Mouse (Mus musculus) adrenal gland, postnatal 4 days (tissue): ENCODE results near the gene Apoa4. TPM values are rescaled to one million over a fixed set of nuclear protein-coding genes. Genes with fewer than 3 reads are reported as not detected.

Experiments used
- DNase-seq, 2 experiments: peaks; one replicate each; pipeline ENCODE4 v3.0.0; 2021 to 2022; ENCODE audit warnings: low spot score in 2 of 2, mixed read lengths in 2 of 2
- total RNA-seq, 2 experiments: library from RNA; stranded (reverse); gene quantifications; 2 replicates each; pipeline ENCODE4 v1.2.3; 2021

Apoa4 gene
- total RNA-seq, 2 experiments from 2014 or later: 0.48 to 3.8 TPM

DNA sequence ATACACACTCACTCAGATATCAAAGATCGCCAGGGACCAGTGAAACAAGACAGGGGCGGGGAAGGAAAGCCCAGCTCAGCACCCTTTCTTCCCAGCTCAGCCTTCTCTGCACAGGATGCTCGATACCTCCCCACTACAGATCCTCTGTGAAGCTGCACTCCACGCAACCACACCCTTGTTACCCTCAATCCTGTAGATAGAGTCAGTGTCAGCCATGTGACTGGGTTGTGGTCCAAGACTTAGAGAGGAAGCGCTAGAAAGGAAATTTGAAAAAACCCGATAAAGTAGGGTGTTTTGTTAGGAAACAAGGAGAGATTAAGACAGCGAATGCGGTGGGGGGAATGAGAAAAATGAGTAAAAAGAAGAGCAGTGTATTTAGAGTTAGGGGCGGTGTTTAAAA, 31.6 kb downstream of the Apoa4 start:
- DNase-seq: no peak

DNA sequence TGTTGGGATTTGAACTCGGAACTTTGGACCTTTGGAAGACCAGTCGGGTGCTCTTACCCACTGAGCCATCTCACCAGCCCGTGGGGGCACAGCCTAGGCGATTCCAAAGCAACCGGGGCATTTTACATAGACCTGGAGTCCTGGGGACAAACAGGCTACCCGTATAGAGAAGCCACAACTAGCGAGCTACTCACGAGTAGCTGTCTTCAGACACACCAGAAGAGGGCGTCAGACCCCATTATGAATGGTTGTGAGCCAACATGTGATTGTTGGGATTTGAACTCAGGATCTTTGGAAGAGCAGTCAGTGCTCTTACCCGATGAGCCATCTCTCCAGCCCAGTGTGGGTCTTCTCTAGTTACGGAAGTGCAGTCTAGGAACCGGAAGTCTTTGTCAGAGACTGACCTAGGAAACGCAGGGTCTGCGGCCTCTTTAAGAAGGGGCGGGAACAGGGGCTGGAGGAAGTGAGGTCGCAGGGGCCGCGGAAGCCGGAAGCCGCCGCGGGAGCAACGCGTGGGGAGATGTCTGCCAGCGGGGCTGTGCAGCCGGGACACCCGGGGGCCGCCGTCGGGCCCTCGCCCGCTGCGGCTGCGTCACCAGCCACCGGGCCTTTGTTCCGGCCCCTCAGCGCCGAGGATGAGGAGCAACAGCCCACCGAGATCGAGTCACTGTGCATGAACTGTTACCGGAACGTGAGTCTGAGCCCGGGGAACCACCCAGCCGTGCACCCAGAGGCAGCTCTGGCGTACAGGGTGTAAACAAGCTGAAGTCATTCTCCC, 32.4 kb downstream of the Apoa4 start, which contains the start of gene Zpr1:
Gene Zpr1, plus strand, starts transcription at position 388 of the 778 bp plus-strand sequence.
- DNase-seq: peak; percentile 68 to 76

DNA sequence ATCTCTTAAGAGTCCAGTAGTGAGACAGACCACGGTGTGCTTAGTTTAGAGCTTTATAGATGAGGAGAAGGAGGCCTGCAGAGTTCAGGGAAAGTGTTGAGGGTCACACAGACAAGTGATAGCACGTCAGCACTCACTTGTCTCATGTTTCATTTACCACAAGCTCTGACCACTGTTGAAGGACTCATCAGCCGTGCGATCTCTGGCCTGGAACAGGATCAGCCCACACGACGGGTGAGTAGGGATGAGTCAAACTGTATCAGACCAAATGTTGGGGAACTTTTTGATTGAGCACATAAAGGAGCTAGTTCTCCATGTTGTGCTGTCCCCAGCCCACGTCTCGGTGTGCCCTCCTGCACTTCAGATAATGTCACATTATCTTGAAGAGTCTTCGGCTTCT, 34.0 kb downstream of the Apoa4 start:
- no peak for DNase-seq

DNA sequence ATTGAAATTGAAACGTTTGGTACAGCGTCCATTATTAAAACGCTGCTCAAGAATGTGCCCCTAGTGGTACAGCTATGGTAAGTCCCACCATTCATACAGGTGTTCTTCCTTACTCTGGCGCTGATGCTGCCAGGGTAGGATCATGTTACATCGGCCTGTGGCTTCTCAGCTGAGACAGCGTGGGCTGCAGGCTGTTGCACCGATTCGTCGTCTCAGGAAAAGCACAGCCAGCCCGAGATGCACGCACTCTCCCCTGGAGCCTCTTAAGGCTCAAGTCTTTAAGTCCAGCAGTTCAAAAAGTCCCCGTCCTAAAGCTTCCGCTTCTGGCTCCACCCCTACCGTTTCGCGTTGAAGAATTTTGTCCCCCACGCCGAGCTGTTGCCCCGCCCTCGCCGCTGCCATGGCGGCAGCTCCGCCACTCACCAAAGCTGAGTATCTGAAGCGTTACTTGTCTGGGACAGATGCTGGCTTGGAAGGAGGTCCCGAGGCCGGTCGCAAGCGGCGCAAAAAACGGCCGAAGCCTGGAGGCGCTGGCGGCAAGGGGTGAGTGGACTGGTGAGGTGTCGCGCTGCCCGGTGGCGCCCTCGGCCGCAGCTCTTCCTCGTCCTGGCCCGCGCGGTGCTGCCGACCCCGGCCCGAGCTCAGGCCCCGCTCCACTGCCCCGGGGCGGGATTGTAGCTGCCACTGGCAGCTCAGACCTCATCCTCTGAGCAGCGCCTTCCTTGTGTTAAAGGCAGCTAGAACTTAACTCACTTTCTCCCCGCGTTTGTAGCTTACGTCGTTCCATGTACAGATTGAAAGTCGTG, 42.3 kb downstream of the Apoa4 start, which contains the start of gene Bud13:
Gene Bud13, plus strand, starts transcription at position 378 of the 806 bp plus-strand sequence.
- DNase-seq: peak; percentile 90 to 98

Other genes starting within 250 kb of the Apoa4 start
- 100 to 1,000 TPM; 154 to 163 TPM for gene Pafah1b2, start 228.0 kb upstream of the Apoa4 start, total RNA-seq
- gene Sik3, start 227.9 kb upstream of the Apoa4 start, total RNA-seq: 10 to 100 TPM; 61.9 to 69.3 TPM
- 1,000 to 10,000 TPM in 1 of 2 experiments, 10 to 100 TPM in 1; 38.1 to 1,458 TPM for gene Apoa1, start 12.1 kb upstream of the Apoa4 start, total RNA-seq
- 1 to 10 TPM in 1 of 2 experiments, under 1 TPM in 1; 0.64 to 9.5 TPM for gene Apoc3, start 5.1 kb upstream of the Apoa4 start, total RNA-seq
- 10 to 100 TPM in 1 of 2 experiments, 1 to 10 TPM in 1; 2.1 to 34.3 TPM for gene Apoa5, start 27.9 kb downstream of the Apoa4 start, total RNA-seq
- 10 to 100 TPM; 36.4 to 39.4 TPM for gene Zpr1, start 32.4 kb downstream of the Apoa4 start, total RNA-seq
- gene Bud13, start 42.3 kb downstream of the Apoa4 start, total RNA-seq: 10 to 100 TPM; 14.2 to 17.0 TPM
- gene 4931429L15Rik, start 79.3 kb downstream of the Apoa4 start, total RNA-seq: not detected